Mouse (Mus musculus) yolk sac, embryonic 10.5 days (tissue): Measurements from ENCODE around the gene Slc1a4.

ENCODE experiments used
- DNase-seq: peaks from one replicate; pipeline ENCODE4 v3.0.0-alpha.2; 2017; ENCODE audit warnings: low spot score

The Slc1a4 gene

DNA sequence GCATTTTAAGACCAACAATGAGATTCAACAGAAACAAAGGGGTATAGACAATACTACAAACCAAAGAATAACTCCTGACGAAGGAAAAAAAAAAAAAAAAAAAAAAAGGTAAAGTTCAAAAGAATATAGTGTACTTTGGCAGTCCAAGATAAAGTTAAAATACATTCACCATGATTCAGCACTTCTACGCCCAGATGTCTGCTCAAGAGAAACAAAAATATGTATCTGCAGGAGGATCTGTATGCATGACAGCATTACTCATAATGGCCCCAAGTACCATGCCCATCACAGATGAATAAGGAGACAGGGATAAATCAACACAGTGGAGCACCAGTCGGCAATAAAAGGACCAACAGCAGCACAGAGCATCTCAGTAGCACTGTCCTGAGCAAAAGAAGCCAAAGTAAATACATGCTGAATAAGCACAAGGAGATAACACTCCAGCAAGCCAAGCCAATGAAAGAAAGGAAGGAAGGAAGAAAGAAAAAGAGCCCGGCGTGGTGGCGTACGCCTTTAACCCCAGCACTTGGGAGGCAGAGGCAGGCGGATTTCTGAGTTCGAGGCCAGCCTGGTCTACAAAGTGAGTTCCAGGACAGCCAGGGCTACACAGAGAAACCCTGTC, 7.3 kb downstream of the Slc1a4 start:
- DNase-seq, result no peak

DNA sequence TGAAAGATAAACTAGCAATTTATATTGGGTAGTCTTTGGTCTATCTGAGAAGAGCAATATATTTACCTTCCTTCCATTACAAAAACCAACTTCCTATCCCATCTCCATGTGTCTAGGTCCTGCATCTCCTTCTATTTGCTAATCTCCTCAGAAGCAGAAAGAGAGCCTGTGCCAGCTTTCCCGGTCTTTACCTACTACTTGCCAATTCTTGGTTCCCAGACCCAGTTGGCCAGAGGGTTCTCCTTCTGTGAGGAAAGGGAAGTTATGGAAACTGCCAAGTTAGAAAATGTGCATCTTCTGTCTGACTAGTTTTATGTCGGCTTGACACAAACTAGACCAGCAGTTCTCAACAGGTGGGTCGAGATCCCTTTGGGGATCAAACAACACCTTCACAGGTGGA, 8.5 kb downstream of the Slc1a4 start:
- DNase-seq, result no peak

- DNase-seq, result no peak
These were observed 10.1 kb downstream of the Slc1a4 start for GRCm38 (mm10) chr11:20322366-20322765.

- DNase-seq, result no peak
These were observed 11.9 kb downstream of the Slc1a4 start for GRCm38 (mm10) chr11:20320661-20321060.

DNA sequence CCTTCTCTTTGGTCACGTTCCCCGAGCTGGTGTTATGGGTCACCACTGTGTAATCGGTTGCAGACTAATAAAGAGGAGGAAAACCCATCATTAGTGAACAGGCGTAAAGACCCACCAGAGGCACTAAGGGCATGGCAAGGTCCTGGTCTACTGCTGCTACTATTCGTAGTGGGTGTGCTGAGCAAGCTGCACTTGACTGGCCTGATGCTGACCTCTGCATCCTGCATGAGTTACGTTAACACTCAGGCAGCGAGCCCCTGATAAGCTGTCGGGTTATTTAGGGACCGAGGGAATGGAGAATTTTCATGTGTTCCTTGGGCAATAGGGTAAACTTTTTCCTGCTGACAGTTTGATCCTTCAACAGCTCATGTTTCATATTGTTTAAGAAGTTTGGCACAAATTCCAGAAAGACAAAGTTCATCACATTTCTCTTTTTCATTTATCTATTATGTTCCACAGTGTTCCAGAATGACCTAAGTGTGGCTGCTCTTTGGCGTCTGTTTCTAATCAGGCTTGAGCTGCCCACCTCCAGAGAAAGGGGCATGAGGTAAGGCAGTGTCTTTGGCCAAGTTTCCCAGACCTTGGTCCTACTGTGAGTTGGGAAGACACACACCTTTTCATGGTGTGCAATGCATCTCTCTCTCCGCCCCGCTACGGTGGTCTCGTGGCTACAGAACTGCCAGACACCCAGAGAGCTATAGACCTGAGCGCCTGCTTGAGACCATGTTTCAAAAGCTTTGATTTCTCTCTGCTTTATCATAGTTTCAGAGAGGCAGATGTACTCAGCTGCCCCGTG, 13.7 kb downstream of the Slc1a4 start:
- DNase-seq, result no peak

DNA sequence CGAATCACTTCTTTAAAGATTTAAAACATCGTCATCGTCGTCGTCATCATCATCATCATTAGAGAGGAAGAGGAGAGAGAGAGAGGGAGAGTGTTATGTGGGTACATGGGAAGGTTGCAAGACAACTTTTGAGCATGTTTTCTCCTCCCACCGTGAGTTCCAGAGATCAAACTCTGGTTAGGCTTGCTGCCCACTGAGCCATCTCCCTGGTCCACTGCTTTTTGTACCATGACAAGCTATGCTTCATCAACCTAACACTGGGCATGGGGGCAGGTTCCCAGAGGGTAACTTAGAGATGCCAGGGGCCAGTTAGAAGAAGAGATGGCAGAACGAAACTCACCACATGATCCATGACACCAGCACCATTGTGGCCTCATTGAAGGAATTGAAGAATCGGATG, 18.9 kb downstream of the Slc1a4 start:
- no peak for DNase-seq

- no peak for DNase-seq
These were observed 23.5 kb downstream of the Slc1a4 start for GRCm38 (mm10) chr11:20309044-20309443.

DNA sequence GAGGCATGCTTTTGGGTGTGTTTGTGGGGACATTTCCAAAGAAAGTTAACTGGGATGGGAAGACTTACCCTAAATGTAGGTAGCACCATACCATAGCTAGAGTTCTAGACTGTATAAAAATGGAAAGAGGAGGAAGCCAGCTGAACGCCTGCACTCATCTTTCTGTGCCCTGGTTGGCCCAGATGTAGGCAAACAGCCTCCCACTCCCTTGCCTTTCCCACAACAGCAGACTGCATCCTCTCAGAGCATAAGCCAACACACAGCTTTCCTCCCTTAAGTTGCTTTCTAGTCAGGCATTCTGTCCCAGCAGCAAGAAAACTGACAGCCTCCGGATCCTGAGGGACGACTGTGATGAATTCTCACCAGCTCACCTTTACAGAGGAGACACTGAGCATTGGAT, 25.1 kb downstream of the Slc1a4 start:
- no peak for DNase-seq

DNA sequence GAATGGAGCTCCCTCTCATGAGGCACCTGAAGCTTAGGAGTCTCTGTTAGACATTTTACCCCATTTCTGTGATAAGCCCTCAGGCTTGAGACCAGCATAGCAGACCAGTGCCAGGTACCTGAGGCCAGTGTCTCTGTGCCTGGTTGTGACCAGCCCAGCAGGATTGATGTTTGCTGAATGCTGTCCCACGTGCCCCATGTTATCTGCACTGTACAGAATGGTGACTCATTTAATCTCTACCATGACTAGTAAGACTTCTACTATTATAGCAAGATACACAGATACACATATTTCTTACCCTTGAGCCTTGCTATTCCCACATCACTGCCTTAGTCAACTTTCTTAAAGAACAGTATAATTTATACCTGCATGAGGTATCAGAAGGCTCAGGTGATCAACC, 26.9 kb downstream of the Slc1a4 start:
- no peak for DNase-seq

DNA sequence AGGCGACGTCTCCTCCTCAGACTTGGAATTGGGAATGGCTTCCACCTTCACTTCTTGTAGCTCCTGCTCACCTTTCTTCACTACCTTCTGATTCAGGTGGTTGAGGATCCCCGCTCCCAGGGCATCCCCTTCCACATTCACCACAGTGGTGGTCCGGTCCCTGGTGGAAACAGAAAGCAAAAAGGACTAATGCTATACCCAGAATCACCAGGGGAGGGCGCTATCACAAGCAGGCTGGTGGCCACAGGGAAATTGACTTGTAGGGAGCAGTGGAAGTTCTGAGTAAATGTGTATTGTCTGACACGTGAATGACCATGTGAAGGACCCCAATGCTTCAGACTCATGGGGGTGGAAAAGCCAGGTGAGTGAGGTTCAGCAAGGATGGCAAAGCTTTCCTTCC, 28.2 kb downstream of the Slc1a4 start:
- DNase-seq, result no peak

DNA sequence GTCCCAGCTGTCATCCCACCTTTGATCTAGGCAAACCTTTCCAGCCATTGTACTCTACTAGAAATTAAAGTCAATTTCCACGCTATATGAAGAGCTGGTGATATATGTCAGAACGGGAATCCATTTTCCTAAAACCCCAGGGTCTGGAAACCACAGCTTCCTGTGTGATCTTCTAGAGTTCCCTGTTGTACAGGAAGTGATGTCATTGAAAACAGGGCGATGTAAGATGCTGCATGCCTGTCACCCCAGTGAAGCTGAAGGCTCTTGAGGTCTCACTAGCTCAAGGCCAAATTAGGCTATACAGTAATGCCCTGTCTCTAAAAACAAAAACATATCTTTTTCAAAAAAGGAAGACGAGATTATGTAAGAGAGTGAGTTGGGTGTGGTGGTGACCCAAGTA, 31.2 kb downstream of the Slc1a4 start:
- DNase-seq, result no peak

- no peak for DNase-seq
These were observed 31.7 kb downstream of the Slc1a4 start for GRCm38 (mm10) chr11:20300850-20301249.

DNA sequence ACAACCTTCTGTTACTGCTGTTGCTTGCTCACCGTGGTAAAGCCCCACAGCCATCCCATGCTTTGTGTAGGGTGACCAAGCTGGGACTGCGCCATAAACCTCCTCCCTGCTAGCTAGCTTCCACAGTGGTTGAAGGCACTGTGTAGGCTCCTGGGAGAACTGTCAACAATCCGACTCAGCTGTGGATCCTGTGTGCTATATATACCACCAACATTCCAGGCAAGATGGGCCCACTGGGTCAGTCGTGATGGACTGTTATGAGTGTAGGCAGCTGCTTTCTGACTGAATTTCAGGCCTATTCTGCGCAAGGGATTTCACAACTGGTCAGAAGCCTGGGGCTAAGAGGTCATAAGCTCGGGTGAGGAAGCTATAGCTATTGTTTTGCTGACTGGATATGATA, 32.6 kb downstream of the Slc1a4 start:
- DNase-seq, result no peak

DNA sequence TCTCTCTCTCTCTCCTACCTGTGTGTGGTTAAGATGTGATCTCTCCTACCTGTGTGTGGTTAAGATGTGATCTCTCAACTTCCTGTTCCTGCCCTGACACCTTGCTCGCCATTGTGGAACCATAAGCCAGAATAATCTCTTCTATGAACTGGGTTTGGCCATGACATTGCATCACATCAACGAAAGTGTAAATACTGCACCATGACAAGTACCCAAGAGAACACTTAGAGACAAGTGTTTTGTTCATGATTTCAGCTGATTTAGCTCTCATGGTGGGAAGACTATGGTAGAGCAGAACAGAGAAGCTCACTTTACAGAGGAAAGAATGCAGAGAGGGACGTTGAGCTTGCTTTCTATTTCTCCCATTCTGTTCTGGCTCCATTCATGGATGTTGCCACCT, 48.0 kb downstream of the Slc1a4 start:
- no peak for DNase-seq

GRCm38 (mm10) chr11:20282601-20283219, 49.8 kb downstream of the Slc1a4 start:
- DNase-seq, result no peak

DNA sequence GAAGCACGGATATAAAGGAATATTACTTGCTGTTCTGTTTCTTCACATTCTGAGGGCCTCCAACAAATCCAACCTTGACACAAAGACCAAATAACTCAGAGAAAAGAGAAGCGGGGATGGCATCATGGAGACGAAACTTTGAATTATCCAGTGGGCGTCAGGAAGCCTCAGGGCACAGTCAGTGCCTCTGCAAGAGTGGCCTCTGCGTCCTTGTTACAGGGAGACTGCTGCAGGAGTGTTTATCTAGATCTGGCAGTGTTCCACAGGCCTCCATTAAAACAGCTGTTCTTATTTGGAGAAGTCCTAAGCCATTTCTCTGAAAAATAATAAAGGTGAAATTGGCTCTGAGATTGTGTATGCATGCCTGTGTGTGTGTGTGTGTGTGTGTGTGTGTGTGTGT, 51.5 kb downstream of the Slc1a4 start:
- DNase-seq, result no peak

DNA sequence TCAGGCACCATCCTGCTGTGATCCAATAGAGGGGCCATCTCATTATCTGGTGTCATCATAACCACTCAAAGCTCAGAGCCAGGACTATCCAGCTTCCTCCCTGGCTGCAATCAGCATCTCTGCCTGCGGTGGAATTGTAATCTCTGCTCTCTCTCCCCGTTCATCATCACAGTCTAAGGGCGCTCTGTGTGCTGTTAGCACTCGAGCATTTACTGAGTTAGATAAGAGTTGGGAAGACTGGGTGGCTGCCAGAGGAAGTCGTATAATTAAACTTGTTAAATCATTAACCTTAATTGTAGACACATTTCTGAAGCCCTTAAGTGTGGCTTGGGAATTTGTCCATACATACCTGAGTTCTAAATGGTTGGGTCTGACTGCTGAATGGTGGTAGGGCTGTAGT, 53.8 kb downstream of the Slc1a4 start:
- DNase-seq, result no peak

DNA sequence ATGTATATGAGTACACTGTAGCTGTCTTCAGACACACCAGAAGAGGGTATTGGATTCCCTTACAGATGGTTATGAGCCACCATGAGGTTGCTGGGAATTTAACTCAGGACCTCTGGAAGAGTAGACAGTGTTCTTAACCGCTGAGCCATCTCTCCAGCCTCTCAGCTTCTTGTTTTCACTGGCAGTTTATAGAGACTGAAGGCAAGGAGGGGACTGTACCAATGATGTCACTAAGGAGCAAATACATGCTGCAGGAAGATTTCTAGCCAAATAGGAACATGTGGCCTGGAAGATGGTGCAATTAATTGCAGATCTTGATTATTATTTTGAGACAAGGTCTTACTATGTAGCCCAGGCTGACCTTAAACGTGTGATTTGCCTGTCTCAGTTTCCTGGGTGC, 55.4 kb downstream of the Slc1a4 start:
- no peak for DNase-seq

GRCm38 (mm10) chr11:20275974-20276373, 56.5 kb downstream of the Slc1a4 start:
- no peak for DNase-seq

DNA sequence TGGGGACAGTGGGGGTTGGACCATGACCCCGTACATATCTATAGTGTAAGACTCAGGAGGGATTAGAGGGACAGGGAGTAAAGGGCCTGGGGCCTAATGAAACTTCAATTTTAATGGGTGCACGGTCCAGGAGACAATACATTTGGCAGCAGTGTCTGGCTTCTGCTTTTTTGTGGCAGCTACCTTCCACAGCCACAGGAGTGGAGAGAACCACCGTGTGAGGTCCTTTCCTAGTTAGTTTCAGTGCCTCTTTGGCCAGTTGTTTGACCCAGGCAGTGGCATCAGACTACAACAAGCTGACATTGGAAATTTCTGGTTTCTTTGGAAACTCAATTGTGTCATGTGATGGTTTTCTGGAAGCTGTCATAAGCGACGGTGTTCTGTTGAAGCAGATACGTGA, 62.6 kb downstream of the Slc1a4 start:
- no peak for DNase-seq

DNA sequence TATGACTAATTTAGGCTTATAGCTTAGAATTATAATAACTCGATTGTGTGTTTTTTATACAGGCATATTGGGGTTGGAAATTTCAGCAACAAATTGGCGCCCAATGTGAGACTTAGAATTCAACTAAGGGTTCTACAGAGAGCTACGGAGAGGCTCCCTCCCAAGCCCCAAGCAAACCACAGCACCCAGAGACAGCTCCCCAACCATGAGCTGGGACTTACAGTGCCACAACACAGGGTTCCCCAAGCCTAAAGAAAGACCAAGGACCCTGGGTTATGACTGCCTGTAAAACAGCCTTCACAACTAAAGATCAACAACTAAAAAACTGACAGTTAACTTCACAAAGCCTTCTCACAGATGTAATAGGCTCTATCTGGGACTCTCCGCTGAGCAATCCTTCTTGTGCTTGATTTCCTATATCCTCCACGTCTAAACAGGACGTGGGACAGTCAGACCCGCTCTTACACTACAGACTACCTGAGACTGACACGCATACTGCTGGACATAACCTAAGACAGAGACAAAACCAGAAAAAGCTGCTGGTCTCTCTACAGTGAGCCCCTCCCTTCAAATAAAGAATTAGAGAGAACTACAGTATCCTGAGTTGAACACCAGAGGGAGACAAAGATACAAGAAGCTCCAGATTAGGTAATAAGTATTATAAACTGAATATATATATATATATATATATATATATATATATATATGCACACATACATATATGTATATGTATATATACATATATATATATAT, 69.7 kb downstream of the Slc1a4 start:
- DNase-seq, result no peak

- no peak for DNase-seq
These were observed 77.7 kb downstream of the Slc1a4 start for GRCm38 (mm10) chr11:20254791-20255190.

DNA sequence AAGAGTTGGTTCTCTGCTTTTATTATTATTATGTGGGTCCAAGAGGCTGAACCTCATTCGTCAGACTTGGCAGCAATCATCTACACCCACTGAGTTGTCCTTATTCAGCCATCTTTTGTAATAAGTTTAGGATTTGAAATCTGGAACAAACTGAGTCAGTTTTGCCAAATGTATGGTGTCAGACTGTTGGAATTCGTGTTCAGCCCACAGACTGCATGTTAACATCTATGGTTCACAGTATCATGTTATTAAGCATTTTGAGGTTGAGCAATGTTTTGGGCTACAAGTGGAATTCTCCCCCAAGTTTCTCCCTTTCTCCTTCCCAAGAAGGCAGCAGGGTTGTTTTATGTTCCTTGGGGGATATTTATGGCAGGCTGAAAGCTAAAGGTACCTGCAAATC, 79.4 kb downstream of the Slc1a4 start:
- no peak for DNase-seq
